ENCODE assay signal across 18 mouse cellular contexts in genomic region chr17:70570848-70571247, GRCm38 (mm10).
DNase-seq lines count a peak whose midpoint lies in the region; ATAC-seq and TF ChIP-seq lines count a peak whose summit lies in the region.
"Had no signal": no experiment of that assay in that cellular context is flagged by ENCODE, and none has a peak within 500 bp of the region (broad histone marks: within the 10 kb centered on the region; RNA-seq: fewer than 3 reads in every experiment).

No protein-coding gene starts in this region.

- peaks cover 14% of the 10 kb centered on the region for H3K4me1 ChIP-seq in bone marrow macrophage, adult 2 months (ENCODE audit: control insufficient read depth, insufficient read depth, low read length)
- no peaks in the 10 kb centered on the region for H3K4me1 ChIP-seq in midbrain, postnatal 0 days (ENCODE audit: insufficient read depth, low read length)
- H3K4me1 ChIP-seq: embryonic facial prominence, embryonic 10.5 days; forebrain, embryonic 13.5 days; heart, embryonic 13.5 days; megakaryocyte, embryonic 14.5 days had no signal

- no peaks in the 10 kb centered on the region for H3K36me3 ChIP-seq in midbrain, postnatal 0 days (ENCODE audit: insufficient read depth, low read length)
- H3K36me3 ChIP-seq: embryonic facial prominence, embryonic 10.5 days; heart, embryonic 13.5 days had no signal

- no peaks in the 10 kb centered on the region for H3K27me3 ChIP-seq in midbrain, postnatal 0 days (ENCODE audit: insufficient read depth, low read length)
- H3K27me3 ChIP-seq: forebrain, embryonic 13.5 days; heart, embryonic 13.5 days; megakaryocyte, embryonic 14.5 days had no signal

- peak overlapping the region; percentile 68 for H3K27ac ChIP-seq in bone marrow macrophage, adult 2 months (ENCODE audit: insufficient read depth, low read depth, low read length)
- no peak overlapping the region for H3K27ac ChIP-seq in midbrain, postnatal 0 days (ENCODE audit: low read depth, low read length)
- H3K27ac ChIP-seq: embryonic facial prominence, embryonic 10.5 days; forebrain, embryonic 13.5 days; heart, embryonic 13.5 days; hindbrain, embryonic 14.5 days had no signal

- TF ChIP-seq POLR2A in bone marrow macrophage, adult 2 months (IDR thresholded peaks at IDR 0.05; ENCODE audit: borderline replicate concordance, low read depth, low read length) = no peak

- no peak overlapping the region for H3K9ac ChIP-seq in midbrain, postnatal 0 days (replicated peaks; ENCODE audit: low read length, poor library complexity, severe bottlenecking)
- H3K9ac ChIP-seq: forebrain, embryonic 13.5 days; heart, embryonic 13.5 days; hindbrain, embryonic 14.5 days had no signal

- peak; percentile 34 to 64; a peak in 2 of 4 replicates for ATAC-seq in hematopoietic stem cell, adult 5-6 weeks (replicated peaks in 1 of 2; ENCODE audit: insufficient read depth in 1 of 2, low FRiP score in 2 of 2, low TSS enrichment in 1 of 2, low read depth in 1 of 2, poor library complexity in 2 of 2, severe bottlenecking in 2 of 2)
- ATAC-seq in midbrain, postnatal 0 days (ENCODE audit: low FRiP score) = no peak
- ATAC-seq: forebrain, embryonic 13.5 days; lung, postnatal 0 days had no signal

- no peak overlapping the region for H3K4me2 ChIP-seq in midbrain, postnatal 0 days (ENCODE audit: low read depth, low read length, poor library complexity, severe bottlenecking)
- H3K4me2 ChIP-seq: forebrain, embryonic 13.5 days; heart, embryonic 13.5 days; hindbrain, embryonic 14.5 days had no signal

- no peak overlapping the region for H3K4me3 ChIP-seq in bone marrow macrophage, adult 2 months (ENCODE audit: insufficient read depth, low read length)
- no peak overlapping the region for H3K4me3 ChIP-seq in midbrain, postnatal 0 days (ENCODE audit: low read depth, low read length)
- H3K4me3 ChIP-seq: embryonic facial prominence, embryonic 10.5 days; forebrain, embryonic 13.5 days; heart, embryonic 13.5 days; megakaryocyte, embryonic 14.5 days had no signal

- peak; percentile 42 for DNase-seq in heart, adult 11 months
- DNase-seq in heart, adult 8-10 months (ENCODE audit: low spot score) = no peak
- DNase-seq in 416B (ENCODE audit: low read depth) = peak; percentile 21
- no peak for DNase-seq in midbrain, postnatal 0 days (ENCODE audit: low spot score)
- DNase-seq in ovary, postnatal 10 days (ENCODE audit: low spot score) = no peak
- DNase-seq: adrenal gland, adult 8-10 months; kidney, postnatal 36 days; liver; midbrain, embryonic 14.5 days; thymus, postnatal 36 days had no signal

- WGBS in midbrain, postnatal 0 days = 78% methylated on average over 5 of the region's 5 CpGs

- no peak for TF ChIP-seq CTCF in bone marrow macrophage, adult 2 months (IDR thresholded peaks at IDR 0.05; ENCODE audit: low read depth, low read length)
- TF ChIP-seq CTCF in midbrain, postnatal 0 days (IDR thresholded peaks at IDR 0.05) = no peak

- H3K9me3 ChIP-seq in midbrain, postnatal 0 days (ENCODE audit: low read length) = no peaks in the 10 kb centered on the region
- H3K9me3 ChIP-seq: embryonic facial prominence, embryonic 10.5 days; forebrain, embryonic 13.5 days; heart, embryonic 13.5 days had no signal

Comparison
In these comparisons a context has a peak if more than half of its experiments do, and no peak if none do; other contexts are left out.
1. DNase-seq: peak in heart, adult 11 months (single experiment) and 416B (single experiment); none in heart, adult 8-10 months (single experiment), midbrain, postnatal 0 days (single experiment) and ovary, postnatal 10 days (single experiment).